Mouse (Mus musculus) limb, embryonic 13.5 days (tissue): Measurements from ENCODE around the gene Olfr49. TPM values are rescaled to one million over a fixed set of nuclear protein-coding genes. Genes with fewer than 3 reads are reported as not detected.

Experiments
- ATAC-seq: fragments of 200-750 bp; cut with Nextera tagmentation; 2 replicates; pipeline ENCODE4 v1.8.0; 2017; ENCODE audit warnings: low read depth, moderate number of reproducible peaks, moderate TSS enrichment; ENCODE audit not compliant: low FRiP score
- H3K27ac ChIP-seq: fragments of 300-500 bp; sonication (generic); 2 replicates; pipeline ENCODE4 v1.5.1; 2015; ENCODE audit warnings: inconsistent platforms, mild to moderate bottlenecking, moderate library complexity
- H3K27me3 ChIP-seq: fragments of 300-500 bp; sonication (generic); 2 replicates; pipeline ENCODE4 v1.6.1; 2015; ENCODE audit warnings: mild to moderate bottlenecking, inconsistent platforms
- H3K36me3 ChIP-seq: fragments of 300-500 bp; sonication (generic); 2 replicates; pipeline ENCODE4 v1.6.1; 2015; ENCODE audit warnings: inconsistent platforms, mild to moderate bottlenecking, moderate library complexity
- H3K4me1 ChIP-seq: fragments of 300-500 bp; sonication (generic); 2 replicates; pipeline ENCODE4 v1.6.1; 2015; ENCODE audit warnings: inconsistent platforms
- H3K4me2 ChIP-seq: fragments of 300-500 bp; sonication (generic); replicated peaks from 2 replicates; pipeline ENCODE4 v1.6.1; 2015; ENCODE audit warnings: inconsistent platforms, mild to moderate bottlenecking, moderate library complexity
- H3K4me3 ChIP-seq: fragments of 300-500 bp; sonication (generic); 2 replicates; pipeline ENCODE4 v1.5.1; 2015; ENCODE audit warnings: moderate library complexity, mild to moderate bottlenecking, inconsistent platforms
- H3K9ac ChIP-seq: fragments of 300-500 bp; sonication (generic); 2 replicates; pipeline ENCODE4 v1.6.1; 2015; ENCODE audit warnings: mild to moderate bottlenecking, inconsistent platforms
- H3K9me3 ChIP-seq: fragments of 300-500 bp; sonication (generic); 2 replicates; pipeline ENCODE4 v1.6.1; 2016; ENCODE audit warnings: inconsistent platforms
- WGBS: fragments of 180-500 bp; shearing (Covaris S2); methylation state at CpG from one replicate; pipeline ENCODE4 v1.1.7; 2015; 5-methylcytosine and 5-hydroxymethylcytosine counted together
- polyA plus RNA-seq: library from polyadenylated mRNA; unstranded; fragments of >200 nt; fragmentation: Nextera tagmentation; extraction: Ambion mirVana; gene quantifications from 2 replicates; pipeline ENCODE4 v1.2.1, GENCODE M21; 2015

The Olfr49 gene
- not detected in 2 replicates for polyA plus RNA-seq

DNA sequence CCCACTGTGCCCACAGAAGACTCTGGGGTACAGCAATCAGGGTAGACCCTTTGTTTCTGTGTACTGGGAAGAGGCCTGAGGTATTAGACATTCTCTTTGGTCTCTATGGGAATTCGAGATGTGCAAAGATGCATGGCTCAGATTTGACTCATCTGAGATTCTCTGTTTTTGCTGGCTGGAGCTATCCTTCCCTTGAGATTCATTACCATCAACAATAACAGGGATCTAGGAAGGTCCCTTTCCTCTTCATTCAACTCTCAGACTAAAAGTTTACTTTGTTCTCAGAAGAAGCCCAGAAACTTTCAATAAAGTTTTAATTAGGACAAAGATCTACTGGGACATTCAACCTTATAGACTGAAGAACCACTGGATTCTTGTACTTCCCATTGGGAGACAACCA, at the start of gene Olfr49:
Gene Olfr49 (minus strand): TSS at position 101 of the 400 bp plus-strand sequence.
- 0 out of 2 replicates have a peak, but pooled peaks cover 8% of the 10 kb centered on the region for H3K27me3 ChIP-seq
- 68% methylated on average over 1 of the region's 1 CpGs for WGBS
- no peaks in the 10 kb centered on the region for H3K4me1 ChIP-seq
- H3K4me2 ChIP-seq = no peak within 1 kb of the TSS
- H3K9ac ChIP-seq = no peak within 1 kb of the TSS
- no peak within 1 kb of the TSS for H3K4me3 ChIP-seq
- H3K36me3 ChIP-seq = no peaks in the 10 kb centered on the region
- ATAC-seq = no peak
- H3K9me3 ChIP-seq = 0 out of 2 replicates have a peak, but pooled peaks cover 5% of the 10 kb centered on the region
- no peak within 1 kb of the TSS for H3K27ac ChIP-seq

GRCm38 (mm10) chr14:54333452-54334189, 48.9 kb upstream of the Olfr49 start:
- Histone ChIP-seq H3K27me3 (peaks cover 2% of the 10 kb centered on the region; the same call in 1 of the 2 replicates), H3K4me2 (no peak overlapping the region), H3K4me3 (no peak overlapping the region), H3K36me3 (no peaks in the 10 kb centered on the region), H3K9ac (no peak overlapping the region), H3K4me1 (no peaks in the 10 kb centered on the region), H3K27ac (no peak overlapping the region), H3K9me3 (no peaks in the 10 kb centered on the region)
- WGBS = 74% methylated on average over 8 of the region's 8 CpGs
- no peak for ATAC-seq

DNA sequence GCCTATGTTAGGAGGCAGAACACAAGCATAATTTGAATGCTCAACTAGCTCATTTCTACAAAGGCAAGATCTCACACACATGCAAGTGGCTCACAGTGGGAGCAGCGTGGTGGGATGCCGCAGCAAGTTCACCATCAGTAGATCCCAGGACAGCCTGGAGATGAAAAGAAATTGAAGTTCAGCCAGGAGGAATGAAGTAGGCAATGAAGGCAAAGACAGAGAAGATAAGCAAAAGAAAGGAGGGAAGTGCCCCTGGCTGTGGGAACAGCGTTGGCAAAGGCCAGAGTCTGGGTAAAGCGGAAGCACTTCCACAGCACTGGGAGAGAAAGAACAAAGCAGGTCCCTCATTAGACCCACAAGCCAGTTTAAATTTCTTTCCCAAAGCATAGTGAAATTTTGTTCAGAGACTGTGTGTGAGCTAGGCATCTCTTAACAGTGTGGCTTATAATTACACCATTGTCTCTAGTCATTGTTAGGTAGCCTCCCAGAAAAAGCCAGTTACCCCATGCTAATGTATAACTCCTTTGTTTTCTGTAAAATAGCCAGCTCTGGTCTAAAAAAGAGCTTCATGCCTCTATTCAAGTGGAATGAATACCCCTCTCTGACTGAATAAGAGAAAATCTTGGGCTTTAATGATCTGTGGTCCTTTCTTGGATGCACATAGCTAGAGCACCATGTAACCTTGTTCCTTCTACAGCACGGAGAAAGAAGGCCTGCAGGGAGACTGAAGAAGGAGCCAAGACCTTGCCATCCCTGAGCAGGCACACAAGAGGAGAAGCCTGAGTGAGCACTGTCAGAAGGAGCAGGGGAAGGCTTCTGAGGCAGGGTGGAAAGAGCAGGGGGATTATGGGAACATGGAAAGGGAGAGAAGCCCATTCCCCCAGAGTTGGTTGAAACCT, 47.7 kb upstream of the Olfr49 start:
- no peaks in the 10 kb centered on the region for H3K9me3 ChIP-seq
- WGBS = 82% methylated on average over 5 of the region's 5 CpGs
- H3K4me3 ChIP-seq = no peak overlapping the region
- ATAC-seq = no peak
- H3K27ac ChIP-seq = no peak overlapping the region
- H3K4me1 ChIP-seq = no peaks in the 10 kb centered on the region
- no peak overlapping the region for H3K4me2 ChIP-seq
- H3K27me3 ChIP-seq = peaks cover 2% of the 10 kb centered on the region; the same call in 1 of the 2 replicates
- no peak overlapping the region for H3K9ac ChIP-seq
- no peaks in the 10 kb centered on the region for H3K36me3 ChIP-seq

- H3K36me3 ChIP-seq = no peaks in the 10 kb centered on the region
Measured at GRCm38 (mm10) chr14:54331178-54331577, 46.4 kb upstream of the Olfr49 start.

DNA sequence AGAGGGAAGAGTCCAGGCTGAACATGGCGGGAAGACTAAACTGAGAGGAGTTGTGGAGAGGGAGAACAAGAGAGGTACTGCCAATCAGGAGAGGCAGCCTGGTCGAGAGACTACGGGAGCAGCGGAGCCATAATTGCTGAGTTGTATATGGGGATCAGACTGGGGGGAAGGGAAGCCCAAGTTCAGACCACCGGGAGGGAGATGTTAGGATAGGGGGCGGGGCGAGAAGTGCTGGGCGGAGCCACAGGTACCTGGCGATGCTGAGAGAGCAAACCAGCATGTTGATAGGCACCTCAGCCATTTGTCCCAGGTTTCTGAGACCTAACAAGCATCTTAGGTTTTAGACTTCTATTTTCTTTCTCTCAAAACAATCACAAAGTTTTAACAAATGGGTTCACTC, 44.5 kb upstream of the Olfr49 start:
- no peak for ATAC-seq
- Histone ChIP-seq H3K4me2 (no peak overlapping the region), H3K27me3 (peaks cover 2% of the 10 kb centered on the region; the same call in 1 of the 2 replicates), H3K4me3 (no peak overlapping the region), H3K4me1 (no peaks in the 10 kb centered on the region), H3K27ac (no peak overlapping the region), H3K9me3 (no peaks in the 10 kb centered on the region), H3K9ac (no peak overlapping the region), H3K36me3 (no peaks in the 10 kb centered on the region)
- WGBS = 38% methylated on average over 9 of the region's 9 CpGs

More at GRCm38 (mm10) chr14:54331178-54331577, 46.4 kb upstream of the Olfr49 start:
- Histone ChIP-seq H3K9me3 (no peaks in the 10 kb centered on the region), H3K9ac (no peak overlapping the region), H3K4me2 (no peak overlapping the region), H3K4me1 (no peaks in the 10 kb centered on the region), H3K27me3 (peaks cover 2% of the 10 kb centered on the region; the same call in 1 of the 2 replicates), H3K27ac (no peak overlapping the region), H3K4me3 (no peak overlapping the region)
- WGBS = 87% methylated on average over 1 of the region's 1 CpGs
- no peak for ATAC-seq

DNA sequence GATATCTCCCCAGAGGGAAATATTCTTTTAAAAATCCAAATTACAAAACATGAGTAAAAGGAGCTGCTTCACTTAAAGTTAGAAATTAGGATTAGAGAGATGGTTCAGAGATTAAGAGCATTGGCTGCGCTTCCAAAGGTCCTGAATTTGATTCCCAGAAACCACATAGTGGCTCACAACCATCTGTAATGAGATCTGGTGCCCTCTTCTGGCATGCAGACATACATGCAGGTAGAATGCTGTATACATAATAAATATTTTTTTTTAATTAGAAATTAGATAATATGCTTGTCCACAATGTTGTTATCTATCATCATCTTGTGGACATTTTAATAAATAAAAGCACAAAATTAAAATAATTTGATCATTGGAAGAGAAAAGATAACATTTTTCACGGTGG, 43.8 kb upstream of the Olfr49 start:
- Histone ChIP-seq H3K27ac (no peak overlapping the region), H3K9ac (no peak overlapping the region), H3K4me3 (no peak overlapping the region), H3K9me3 (no peaks in the 10 kb centered on the region), H3K4me1 (no peaks in the 10 kb centered on the region), H3K4me2 (no peak overlapping the region), H3K36me3 (no peaks in the 10 kb centered on the region), H3K27me3 (peaks cover 2% of the 10 kb centered on the region; the same call in 1 of the 2 replicates)
- ATAC-seq = no peak
- WGBS = 86% methylated on average over 2 of the region's 2 CpGs

DNA sequence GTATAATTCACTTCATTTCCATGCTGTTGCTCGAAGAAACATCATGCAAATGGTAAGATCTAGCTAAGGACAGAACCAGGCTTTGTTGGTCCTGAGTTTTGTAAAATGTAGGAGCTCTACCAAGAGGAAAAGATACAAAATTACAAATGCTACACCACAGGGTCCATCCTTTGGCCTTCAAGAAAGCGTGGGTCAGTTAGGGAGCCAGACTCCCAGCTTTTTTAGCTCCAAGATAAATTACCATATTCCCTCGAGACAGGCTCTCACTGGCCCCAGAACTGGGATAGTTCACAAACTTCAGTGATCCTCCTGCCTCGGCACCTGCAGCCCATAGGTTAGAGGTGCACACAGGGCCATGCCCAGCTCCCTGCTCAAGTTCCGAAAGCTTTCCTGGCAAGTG, 39.7 kb upstream of the Olfr49 start:
- H3K9ac ChIP-seq = no peak overlapping the region
- 69% methylated on average over 5 of the region's 5 CpGs for WGBS
- no peaks in the 10 kb centered on the region for H3K27me3 ChIP-seq

DNA sequence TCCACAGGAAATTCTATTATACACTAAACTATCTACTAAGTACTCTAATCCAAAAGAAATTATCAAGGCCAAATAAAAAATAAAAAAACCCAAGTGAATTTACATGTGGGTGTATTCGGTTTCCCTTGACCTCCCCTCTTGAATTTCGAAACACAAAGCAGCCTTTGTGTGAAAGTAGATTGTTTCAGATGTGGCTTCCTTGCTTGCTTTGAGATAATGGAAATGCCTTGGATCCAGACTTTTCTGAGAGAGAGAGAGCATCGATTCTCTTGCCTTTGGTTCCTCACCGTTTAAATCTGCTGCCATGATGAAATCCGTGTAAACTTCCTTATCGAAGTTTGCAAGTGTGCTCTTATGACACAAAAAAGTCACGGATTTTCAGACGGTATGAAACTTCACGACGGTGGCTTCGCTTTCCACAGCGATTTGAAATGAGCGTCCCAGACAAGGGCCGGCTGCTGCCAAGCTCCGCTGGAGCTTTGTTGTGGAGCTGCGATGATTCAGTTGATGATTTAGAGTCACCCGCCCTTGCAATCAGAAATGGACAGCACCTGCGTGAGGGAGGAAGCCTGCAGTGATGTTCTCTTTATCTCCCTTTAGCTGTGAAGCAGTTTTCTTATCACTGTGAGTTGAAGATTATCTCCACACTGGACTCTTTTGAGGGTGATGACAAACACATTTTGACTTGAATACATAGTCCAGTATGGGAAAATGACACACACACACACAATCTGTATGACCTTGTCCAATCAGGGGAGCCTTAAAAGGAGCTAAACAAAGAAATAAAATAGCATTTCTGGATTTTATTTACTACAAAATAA, 37.0 kb upstream of the Olfr49 start:
- H3K4me2 ChIP-seq = no peak overlapping the region
- WGBS = 78% methylated on average over 18 of the region's 18 CpGs

More for the DNA sequence above, 39.7 kb upstream of the Olfr49 start:
- Histone ChIP-seq H3K27ac (no peak overlapping the region), H3K4me1 (no peaks in the 10 kb centered on the region), H3K9me3 (0 out of 2 replicates have a peak, but pooled peaks cover 3% of the 10 kb centered on the region), H3K4me3 (no peak overlapping the region), H3K4me2 (no peak overlapping the region), H3K36me3 (no peaks in the 10 kb centered on the region)
- no peak for ATAC-seq

GRCm38 (mm10) chr14:54311763-54312162, 27.0 kb upstream of the Olfr49 start:
- Histone ChIP-seq H3K9me3 (no peaks in the 10 kb centered on the region), H3K4me2 (no peak overlapping the region), H3K9ac (no peak overlapping the region), H3K4me1 (no peaks in the 10 kb centered on the region), H3K4me3 (no peak overlapping the region), H3K27ac (no peak overlapping the region), H3K27me3 (no peaks in the 10 kb centered on the region), H3K36me3 (no peaks in the 10 kb centered on the region)
- 35% methylated on average over 3 of the region's 3 CpGs for WGBS
- no peak for ATAC-seq

More for the DNA sequence above, 37.0 kb upstream of the Olfr49 start:
- no peak overlapping the region for H3K9ac ChIP-seq
- no peaks in the 10 kb centered on the region for H3K36me3 ChIP-seq
- ATAC-seq = no peak
- no peaks in the 10 kb centered on the region for H3K4me1 ChIP-seq
- H3K27ac ChIP-seq = no peak overlapping the region
- 0 out of 2 replicates have a peak, but pooled peaks cover 4% of the 10 kb centered on the region for H3K9me3 ChIP-seq
- H3K4me3 ChIP-seq = no peak overlapping the region
- H3K27me3 ChIP-seq = no peaks in the 10 kb centered on the region

- Histone ChIP-seq H3K27ac (no peak overlapping the region), H3K27me3 (no peaks in the 10 kb centered on the region), H3K36me3 (no peaks in the 10 kb centered on the region), H3K4me1 (no peaks in the 10 kb centered on the region), H3K4me2 (no peak overlapping the region), H3K4me3 (no peak overlapping the region), H3K9ac (no peak overlapping the region), H3K9me3 (0 out of 2 replicates have a peak, but pooled peaks cover 5% of the 10 kb centered on the region)
- ATAC-seq = no peak
- WGBS = 85% methylated on average over 3 of the region's 3 CpGs
Measured at GRCm38 (mm10) chr14:54300676-54301075, 15.9 kb upstream of the Olfr49 start.

DNA sequence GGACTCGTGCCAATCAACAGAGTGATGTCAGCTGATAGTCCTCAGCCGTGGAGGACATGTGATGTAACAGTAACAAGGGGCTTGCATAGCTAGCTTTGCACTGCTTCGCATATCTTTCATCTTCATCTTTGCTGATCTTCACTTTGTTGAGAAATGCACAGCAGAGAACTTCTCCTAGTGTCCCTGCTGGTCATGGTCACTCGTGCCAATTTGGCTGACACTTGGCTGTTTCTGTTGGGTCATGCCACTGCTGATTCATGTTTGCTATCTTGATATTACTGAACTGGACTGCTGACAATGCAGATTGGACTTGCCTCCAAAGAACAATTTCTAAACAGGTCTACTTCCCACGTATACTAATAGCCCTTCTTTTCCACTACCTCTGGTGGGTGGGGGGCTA, 15.4 kb upstream of the Olfr49 start:
- H3K9me3 ChIP-seq = 0 out of 2 replicates have a peak, but pooled peaks cover 5% of the 10 kb centered on the region
- 79% methylated on average over 5 of the region's 5 CpGs for WGBS
- H3K27me3 ChIP-seq = no peaks in the 10 kb centered on the region
- H3K9ac ChIP-seq = no peak overlapping the region
- no peak overlapping the region for H3K27ac ChIP-seq
- no peak for ATAC-seq
- H3K4me1 ChIP-seq = no peaks in the 10 kb centered on the region
- H3K36me3 ChIP-seq = no peaks in the 10 kb centered on the region
- no peak overlapping the region for H3K4me2 ChIP-seq
- no peak overlapping the region for H3K4me3 ChIP-seq
